Mouse (Mus musculus) T-helper 1 cell (primary cell): Measurements from ENCODE around the gene Foxo3.

Experiments used
- in situ Hi-C: fragments of 300-600 bp; cut with MboI, MseI; formaldehyde crosslinking; loops from one replicate; pipeline ENCODE4 v1.15.1; 2025; ENCODE audit warnings: high pct_unique_total_duplicates

Gene Foxo3

DNA sequence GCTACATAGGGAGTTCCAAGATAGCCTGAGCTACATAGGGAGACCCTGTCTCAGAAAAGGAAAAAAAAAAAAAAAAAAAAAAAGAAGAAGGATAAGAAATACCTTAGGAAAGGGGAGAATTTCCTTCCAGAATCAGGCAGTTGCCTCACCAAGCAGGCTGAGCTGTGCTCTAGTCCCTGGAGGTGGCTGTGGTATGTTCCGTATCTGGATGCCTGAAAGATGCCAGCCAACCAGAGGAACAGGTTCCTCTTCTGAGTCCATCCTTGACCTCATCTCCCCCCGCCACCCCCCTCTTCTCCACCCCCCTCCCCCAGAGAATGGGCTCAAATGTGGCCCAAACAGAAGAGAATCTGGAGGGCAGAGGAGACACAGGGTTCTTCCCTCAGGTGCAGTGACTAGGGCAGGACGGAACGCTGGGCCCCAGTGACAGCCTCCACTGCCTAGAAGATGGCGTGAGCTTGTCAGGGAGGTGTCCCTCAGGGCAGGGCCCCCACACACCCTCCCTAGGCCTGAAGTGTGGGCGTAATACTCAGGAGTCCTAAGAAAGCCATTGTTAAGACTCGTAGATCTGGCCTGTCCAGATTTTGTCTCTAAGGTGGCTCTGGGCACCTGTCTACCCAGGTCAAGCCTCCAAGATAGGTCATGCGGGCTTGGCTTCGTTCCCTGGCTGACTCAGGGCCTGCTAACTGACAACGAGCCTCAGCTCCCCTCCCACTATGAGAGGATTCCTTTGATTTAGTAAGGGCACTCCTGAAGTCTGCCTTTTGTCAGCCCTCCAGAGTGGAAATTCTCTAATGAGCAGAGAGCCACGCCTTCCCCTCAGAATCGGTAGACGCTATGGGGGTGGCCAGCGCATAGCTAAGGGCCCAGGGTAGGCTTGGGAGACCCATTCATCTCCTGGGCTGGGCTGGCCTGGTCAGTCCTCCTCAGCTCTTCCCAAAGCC is 141.5 kb downstream of the Foxo3 start:
- in situ Hi-C loops: no loop called here
